Mouse (Mus musculus) adrenal gland, postnatal 4 days (tissue): Measurements from ENCODE around the gene Asb16. TPM values are rescaled to one million over a fixed set of nuclear protein-coding genes. Genes with fewer than 3 reads are reported as not detected.

ENCODE experiments used
- microRNA-seq: library from miRNA; unstranded; fragments of <30 nt; microRNA quantifications from one replicate; pipeline ENCODE4 v1.2.0, GENCODE M21; 2021
- total RNA-seq, 2 experiments: library from RNA; stranded (reverse); gene quantifications; 2 replicates each; pipeline ENCODE4 v1.2.3; 2021

Asb16 gene
- total RNA-seq, 2 experiments from 2014 or later: 0.53 to 0.79 TPM

Small RNAs within 50 kb of the gene (microRNA-seq; reads per million reads assigned to microRNA genes)
- gene Mir8101: 1.8 reads per million

Other genes starting within 250 kb of the Asb16 start
- 10 to 100 TPM; 19.2 to 24.4 TPM for gene Mpp3, start 240.3 kb upstream of the Asb16 start, total RNA-seq
- 10 to 100 TPM; 10.7 to 15.6 TPM for gene Cd300lg, start 227.2 kb upstream of the Asb16 start, total RNA-seq
- gene Mpp2, start 180.2 kb upstream of the Asb16 start, total RNA-seq: 10 to 100 TPM in 1 of 2 experiments, 1 to 10 TPM in 1; 8.8 to 11.5 TPM
- 1 to 10 TPM in 1 of 2 experiments, not detected in 1; 7.4 TPM for gene Ppy, start 167.4 kb upstream of the Asb16 start, total RNA-seq
- gene Pyy, start 160.9 kb upstream of the Asb16 start, total RNA-seq: 10 to 100 TPM in 1 of 2 experiments, not detected in 1; 25.9 TPM
- 1 to 10 TPM; 1.3 to 3.1 TPM for gene Nags, start 123.2 kb upstream of the Asb16 start, total RNA-seq
- 10 to 100 TPM; 21.8 to 22.5 TPM for gene Tmem101, start 112.3 kb upstream of the Asb16 start, total RNA-seq
- gene Lsm12, start 83.4 kb upstream of the Asb16 start, total RNA-seq: 10 to 100 TPM; 83.5 to 83.6 TPM
- 10 to 100 TPM; 86.3 to 93.3 TPM for gene G6pc3, start 79.1 kb upstream of the Asb16 start, total RNA-seq
- gene Hdac5, start 38.6 kb upstream of the Asb16 start, total RNA-seq: 100 to 1,000 TPM; 123 to 125 TPM
- 1 to 10 TPM; 4.8 to 6.0 TPM for gene BC030867, start 19.9 kb upstream of the Asb16 start, total RNA-seq
- 10 to 100 TPM; 56.5 to 58.3 TPM for gene Tmub2, start 16.2 kb downstream of the Asb16 start, total RNA-seq
- 10 to 100 TPM; 58.3 to 58.7 TPM for gene Atxn7l3, start 27.9 kb downstream of the Asb16 start, total RNA-seq
- gene Ubtf, start 51.0 kb downstream of the Asb16 start, total RNA-seq: 100 to 1,000 TPM; 136 to 152 TPM
- gene Slc4a1, start 97.5 kb downstream of the Asb16 start, total RNA-seq: 100 to 1,000 TPM in 1 of 2 experiments, 10 to 100 TPM in 1; 75.5 to 140 TPM
- 10 to 100 TPM; 59.3 to 61.2 TPM for gene Rundc3a, start 124.7 kb downstream of the Asb16 start, total RNA-seq
- gene Slc25a39, start 139.2 kb downstream of the Asb16 start, total RNA-seq: 100 to 1,000 TPM; 254 to 261 TPM
- 100 to 1,000 TPM; 170 to 175 TPM for gene Grn, start 161.6 kb downstream of the Asb16 start, total RNA-seq
- gene Fam171a2, start 178.9 kb downstream of the Asb16 start, total RNA-seq: 10 to 100 TPM; 22.5 to 22.9 TPM
- gene Itga2b, start 201.4 kb downstream of the Asb16 start, total RNA-seq: 1 to 10 TPM; 6.1 to 8.4 TPM